Mouse (Mus musculus) embryonic facial prominence, embryonic 15.5 days (tissue): ENCODE measurements around the gene Nyap1. TPM values are rescaled to one million over a fixed set of nuclear protein-coding genes. Genes with fewer than 3 reads are reported as not detected.

Source experiments
- ATAC-seq: fragments of 200-750 bp; cut with Nextera tagmentation; 2 replicates; pipeline ENCODE4 v1.8.0; 2017; ENCODE audit warnings: low read depth, moderate TSS enrichment; ENCODE audit not compliant: insufficient number of reproducible peaks, low FRiP score, low TSS enrichment
- H3K27ac ChIP-seq: fragments of 300-500 bp; sonication (generic); replicated peaks from 2 replicates; pipeline ENCODE4 v1.5.1; 2015; ENCODE audit warnings: mild to moderate bottlenecking, inconsistent platforms
- H3K27me3 ChIP-seq: fragments of 300-500 bp; sonication (generic); 2 replicates; pipeline ENCODE4 v1.6.1; 2015; ENCODE audit warnings: inconsistent platforms
- H3K36me3 ChIP-seq: fragments of 300-500 bp; sonication (generic); 2 replicates; pipeline ENCODE4 v1.6.1; 2015; ENCODE audit warnings: mild to moderate bottlenecking, inconsistent platforms
- H3K4me1 ChIP-seq: fragments of 300-500 bp; sonication (generic); 2 replicates; pipeline ENCODE4 v1.6.1; 2015; ENCODE audit warnings: inconsistent platforms
- H3K4me2 ChIP-seq: fragments of 300-500 bp; sonication (generic); replicated peaks from 2 replicates; pipeline ENCODE4 v1.6.1; 2015; ENCODE audit warnings: mild to moderate bottlenecking, inconsistent platforms
- H3K4me3 ChIP-seq: fragments of 300-500 bp; sonication (generic); replicated peaks from 2 replicates; pipeline ENCODE4 v1.5.1; 2015; ENCODE audit warnings: mild to moderate bottlenecking, inconsistent platforms
- H3K9ac ChIP-seq: fragments of 300-500 bp; sonication (generic); 2 replicates; pipeline ENCODE4 v1.6.1; 2015; ENCODE audit warnings: inconsistent platforms
- H3K9me3 ChIP-seq: fragments of 300-500 bp; sonication (generic); replicated peaks from 2 replicates; pipeline ENCODE4 v1.6.1; 2016; ENCODE audit warnings: inconsistent platforms
- WGBS: fragments of 180-500 bp; shearing (Covaris S2); methylation state at CpG from one replicate; pipeline ENCODE4 v1.1.7; 2015; 5-methylcytosine and 5-hydroxymethylcytosine counted together
- polyA plus RNA-seq: library from polyadenylated mRNA; unstranded; fragments of >200 nt; fragmentation: Nextera tagmentation; extraction: Ambion mirVana; gene quantifications from 2 replicates; pipeline ENCODE4 v1.2.1, GENCODE M21; 2015

The Nyap1 gene
- polyA plus RNA-seq, 1 experiment from 2014 or later, result 4.7 TPM

DNA sequence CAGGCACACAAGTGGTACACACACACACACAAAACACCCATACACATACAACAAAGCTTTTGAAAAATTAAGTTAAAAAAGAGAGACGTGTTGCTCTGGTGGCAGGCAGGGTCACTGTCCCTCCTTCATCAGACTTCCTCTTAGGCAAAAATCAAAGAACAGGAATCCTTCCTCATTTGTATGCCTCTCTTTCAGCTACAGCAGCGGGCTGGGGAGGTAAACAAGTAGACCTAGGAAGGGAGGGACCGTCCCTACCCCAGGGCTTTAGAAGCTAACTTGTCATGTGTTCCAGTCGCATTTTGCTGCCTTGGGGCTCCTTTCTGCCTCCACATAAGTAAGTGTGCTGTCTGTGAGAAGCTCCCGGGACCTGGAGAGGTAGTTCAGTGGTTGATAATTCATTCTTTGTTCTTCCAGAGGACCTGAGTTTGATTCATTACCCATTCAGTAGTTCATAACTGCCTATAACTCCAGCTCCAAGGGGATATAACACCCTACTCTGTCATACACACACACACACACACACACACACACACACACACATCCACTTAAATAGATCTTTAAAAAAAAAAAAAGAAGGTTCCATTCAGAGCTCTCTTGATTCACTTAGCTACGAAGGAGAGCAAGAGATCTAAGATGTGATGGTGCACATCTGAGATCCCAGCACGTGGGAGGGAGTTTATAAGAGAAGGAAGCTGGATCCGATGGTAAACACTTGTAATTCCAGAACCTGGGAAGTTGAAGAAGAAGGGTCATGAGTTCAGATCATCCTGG, 23.2 kb downstream of the Nyap1 start:
- H3K4me3 ChIP-seq, result no peak overlapping the region
- H3K9ac ChIP-seq, result no peak overlapping the region
- no peaks in the 10 kb centered on the region for H3K27me3 ChIP-seq
- H3K36me3 ChIP-seq, result no peaks in the 10 kb centered on the region
- H3K9me3 ChIP-seq, result no peaks in the 10 kb centered on the region
- no peak for ATAC-seq
- H3K4me1 ChIP-seq, result 0 out of 2 replicates have a peak, but pooled peaks cover 4% of the 10 kb centered on the region
- no peak overlapping the region for H3K27ac ChIP-seq
- WGBS, result 51% methylated on average over 8 of the region's 8 CpGs
- H3K4me2 ChIP-seq, result no peak overlapping the region

DNA sequence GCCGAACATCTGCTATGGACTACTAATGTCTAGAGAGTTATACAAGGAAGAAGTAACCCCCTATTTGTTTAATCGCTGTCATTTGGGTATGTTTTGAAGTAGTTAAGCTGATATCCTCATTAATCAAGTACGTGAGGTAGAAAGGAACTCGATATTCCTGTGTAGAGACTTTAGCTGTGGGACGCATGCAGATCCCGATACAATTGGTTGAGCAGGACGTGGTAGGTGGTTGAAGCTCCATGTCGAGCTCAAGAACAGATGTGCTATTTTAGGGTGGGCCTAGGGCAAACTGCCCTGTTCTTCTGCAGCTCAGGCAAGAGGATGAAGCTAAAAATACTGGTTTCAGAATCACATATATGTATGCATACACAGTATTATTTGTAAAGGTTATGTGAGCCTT, 25.7 kb downstream of the Nyap1 start:
- H3K27me3 ChIP-seq, result no peaks in the 10 kb centered on the region
- H3K36me3 ChIP-seq, result no peaks in the 10 kb centered on the region
- no peak overlapping the region for H3K4me3 ChIP-seq
- H3K4me2 ChIP-seq, result no peak overlapping the region
- no peak overlapping the region for H3K27ac ChIP-seq
- ATAC-seq, result no peak
- no peak overlapping the region for H3K9ac ChIP-seq
- 33% methylated on average over 8 of the region's 8 CpGs for WGBS
- H3K4me1 ChIP-seq, result 0 out of 2 replicates have a peak, but pooled peaks cover 2% of the 10 kb centered on the region
- no peaks in the 10 kb centered on the region for H3K9me3 ChIP-seq

DNA sequence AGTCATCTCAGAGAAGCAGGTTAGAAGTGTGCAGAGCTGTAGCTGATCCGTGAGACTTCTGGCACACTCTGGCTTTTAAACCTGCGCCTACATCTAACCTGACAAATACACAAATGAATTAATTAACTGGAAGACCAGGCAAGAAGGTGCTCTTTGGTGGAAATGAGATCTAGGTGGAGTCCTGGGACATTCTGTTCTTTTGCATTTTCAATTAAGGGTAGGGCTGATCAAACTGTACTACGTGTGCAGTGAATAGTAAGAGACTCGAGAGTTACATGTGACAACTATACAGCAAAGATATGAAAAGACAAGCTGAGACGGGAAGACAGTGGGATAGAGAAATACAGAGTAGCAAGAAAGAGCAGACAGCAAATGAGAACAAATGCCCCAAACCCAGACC, 28.0 kb downstream of the Nyap1 start:
- no peak overlapping the region for H3K4me3 ChIP-seq
- no peaks in the 10 kb centered on the region for H3K9me3 ChIP-seq
- H3K4me1 ChIP-seq, result no peaks in the 10 kb centered on the region
- H3K27ac ChIP-seq, result no peak overlapping the region; the same call in 1 of the 2 replicates
- no peak overlapping the region for H3K9ac ChIP-seq
- no peaks in the 10 kb centered on the region for H3K36me3 ChIP-seq
- WGBS, result 65% methylated on average over 5 of the region's 5 CpGs
- no peak overlapping the region for H3K4me2 ChIP-seq
- H3K27me3 ChIP-seq, result no peaks in the 10 kb centered on the region
- no peak for ATAC-seq

DNA sequence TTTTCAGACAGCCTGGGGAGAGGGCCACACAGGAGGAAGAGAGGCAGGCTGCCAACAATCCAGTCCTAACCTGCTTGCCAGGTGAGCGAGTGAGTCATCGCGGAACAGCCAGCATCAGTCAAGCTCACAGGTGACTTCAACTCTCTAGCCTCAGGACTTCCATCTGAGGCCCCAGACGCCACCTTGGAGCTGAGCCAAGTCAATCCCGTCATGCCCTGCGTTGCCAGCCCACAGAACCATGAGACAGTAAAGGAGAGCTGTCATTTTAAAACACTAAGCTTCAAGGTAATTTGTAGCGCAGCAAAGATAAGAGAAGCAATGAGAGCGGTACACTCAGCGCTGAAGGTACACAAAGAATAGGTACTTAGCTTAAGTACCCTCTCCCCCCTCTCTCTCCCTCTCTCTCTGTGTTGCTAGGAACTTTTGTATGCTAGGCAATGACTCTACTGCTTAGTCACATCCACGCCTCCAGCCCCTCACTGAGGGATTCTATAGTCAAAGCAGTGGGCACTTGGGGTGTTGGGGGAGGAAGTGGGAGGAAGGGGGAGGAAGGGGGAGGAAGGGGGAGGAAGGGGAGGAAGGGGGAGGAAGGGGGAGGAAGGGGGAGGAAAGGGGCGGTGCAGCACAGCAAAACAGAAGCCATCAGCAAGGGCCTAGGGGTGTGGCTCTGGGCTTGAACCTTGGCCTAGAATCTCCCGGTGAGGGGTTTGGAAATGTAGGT, 34.3 kb downstream of the Nyap1 start:
- H3K9ac ChIP-seq, result no peak overlapping the region
- H3K4me2 ChIP-seq, result no peak overlapping the region
- WGBS, result 58% methylated on average over 12 of the region's 12 CpGs
- H3K27ac ChIP-seq, result peak overlapping the region; percentile 63
- H3K9me3 ChIP-seq, result no peaks in the 10 kb centered on the region
- H3K27me3 ChIP-seq, result no peaks in the 10 kb centered on the region
- ATAC-seq, result peak; percentile 82; the same call in 1 of the 2 replicates
- no peaks in the 10 kb centered on the region for H3K4me1 ChIP-seq
- no peaks in the 10 kb centered on the region for H3K36me3 ChIP-seq
- no peak overlapping the region for H3K4me3 ChIP-seq

DNA sequence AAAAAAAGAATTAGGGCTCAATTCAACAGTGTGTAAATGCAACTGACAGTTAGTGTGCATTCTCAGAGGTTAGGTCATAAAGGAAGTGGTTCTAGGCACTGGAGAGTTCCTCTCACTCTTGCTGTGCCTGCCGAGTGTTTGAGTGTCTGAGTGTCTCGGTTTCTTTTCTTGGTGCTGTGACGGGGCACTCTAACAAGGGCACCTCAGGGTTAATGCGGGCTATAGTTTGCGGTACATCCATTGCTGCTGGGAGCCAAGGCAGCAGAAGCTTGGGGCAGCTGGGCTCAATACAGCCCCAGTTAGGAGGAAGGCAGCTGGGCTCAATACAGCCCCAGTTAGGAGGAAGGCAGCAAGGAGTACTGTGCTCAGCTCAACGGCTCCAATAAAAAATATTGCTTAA, 36.2 kb downstream of the Nyap1 start:
- no peak for ATAC-seq
- no peak overlapping the region for H3K9ac ChIP-seq

DNA sequence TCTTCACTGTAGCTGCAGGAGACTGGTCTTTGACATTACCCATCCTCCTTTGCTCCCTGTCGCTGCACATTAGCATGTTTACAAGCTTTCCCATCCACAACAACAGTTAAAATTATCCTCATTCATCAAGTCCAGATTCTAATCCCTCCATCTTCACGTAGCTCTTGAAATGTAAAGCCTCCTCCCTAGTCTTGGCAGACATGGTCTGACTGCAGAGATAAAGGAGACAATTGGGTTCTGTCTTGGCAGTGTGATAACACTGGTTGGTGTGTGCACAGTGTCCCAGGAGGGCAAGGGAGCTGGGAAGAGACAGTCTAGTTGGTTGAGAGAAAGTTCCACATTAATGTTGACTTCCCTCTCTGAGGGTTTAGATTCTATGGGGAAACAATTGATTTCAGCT, 41.6 kb downstream of the Nyap1 start:
- ATAC-seq, result no peak
- Histone ChIP-seq H3K36me3 (no peaks in the 10 kb centered on the region), H3K27me3 (no peaks in the 10 kb centered on the region), H3K4me2 (no peak overlapping the region), H3K4me3 (no peak overlapping the region), H3K4me1 (no peaks in the 10 kb centered on the region), H3K9ac (no peak overlapping the region), H3K27ac (no peak overlapping the region), H3K9me3 (no peaks in the 10 kb centered on the region)
- WGBS, result 47% methylated on average over 2 of the region's 2 CpGs

More for the DNA sequence above, 36.2 kb downstream of the Nyap1 start:
- H3K9me3 ChIP-seq, result no peaks in the 10 kb centered on the region
- H3K4me1 ChIP-seq, result no peaks in the 10 kb centered on the region
- H3K27me3 ChIP-seq, result no peaks in the 10 kb centered on the region
- no peak overlapping the region for H3K27ac ChIP-seq
- no peak overlapping the region for H3K4me2 ChIP-seq
- no peaks in the 10 kb centered on the region for H3K36me3 ChIP-seq
- 58% methylated on average over 6 of the region's 6 CpGs for WGBS
- H3K4me3 ChIP-seq, result no peak overlapping the region

DNA sequence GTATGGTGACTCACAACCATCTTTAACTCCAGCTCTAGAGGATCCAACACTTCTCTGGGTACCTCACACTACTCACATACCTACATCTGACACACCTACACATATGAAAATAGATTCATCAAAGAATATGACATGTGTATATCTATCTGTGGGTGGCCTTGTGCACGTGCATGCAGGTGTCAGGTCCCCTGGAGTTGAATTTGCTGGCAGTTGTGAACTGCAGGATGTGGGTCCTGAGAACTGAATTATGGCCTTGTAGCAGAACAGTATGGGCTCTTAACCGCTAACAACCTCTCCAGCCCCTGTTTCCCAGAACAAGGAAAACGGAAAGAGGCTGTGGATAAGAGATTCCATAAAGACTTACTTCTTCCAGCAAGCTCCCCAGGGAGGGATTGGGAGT, 42.3 kb downstream of the Nyap1 start:
- Histone ChIP-seq H3K4me2 (no peak overlapping the region), H3K27me3 (no peaks in the 10 kb centered on the region), H3K4me1 (no peaks in the 10 kb centered on the region), H3K36me3 (no peaks in the 10 kb centered on the region), H3K27ac (no peak overlapping the region), H3K9ac (no peak overlapping the region), H3K4me3 (no peak overlapping the region), H3K9me3 (no peaks in the 10 kb centered on the region)
- WGBS, result 62% methylated on average over 3 of the region's 3 CpGs
- no peak for ATAC-seq

DNA sequence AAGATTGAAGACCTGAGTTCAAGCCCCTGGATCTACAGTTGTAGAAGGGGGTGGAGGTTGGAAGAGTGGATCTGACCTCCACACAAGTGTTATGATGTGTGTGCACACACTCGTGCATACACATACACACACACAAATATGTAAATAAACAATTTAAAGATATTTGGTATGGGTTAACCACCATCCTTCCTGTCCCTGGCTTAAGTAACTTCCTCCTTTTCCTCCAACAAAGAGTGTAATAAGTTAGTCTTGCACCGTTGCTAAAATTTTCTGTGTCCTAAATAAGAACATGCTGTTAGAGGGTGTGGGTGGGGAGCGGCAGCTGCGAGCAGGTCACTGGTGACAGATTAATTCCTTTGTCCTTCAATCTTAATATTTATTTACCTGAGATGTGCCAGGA, 45.5 kb downstream of the Nyap1 start:
- Histone ChIP-seq H3K9ac (no peak overlapping the region), H3K27me3 (no peaks in the 10 kb centered on the region), H3K9me3 (no peaks in the 10 kb centered on the region), H3K36me3 (no peaks in the 10 kb centered on the region), H3K27ac (no peak overlapping the region), H3K4me2 (no peak overlapping the region), H3K4me1 (no peaks in the 10 kb centered on the region), H3K4me3 (no peak overlapping the region)
- 68% methylated on average over 4 of the region's 4 CpGs for WGBS
- ATAC-seq, result no peak

DNA sequence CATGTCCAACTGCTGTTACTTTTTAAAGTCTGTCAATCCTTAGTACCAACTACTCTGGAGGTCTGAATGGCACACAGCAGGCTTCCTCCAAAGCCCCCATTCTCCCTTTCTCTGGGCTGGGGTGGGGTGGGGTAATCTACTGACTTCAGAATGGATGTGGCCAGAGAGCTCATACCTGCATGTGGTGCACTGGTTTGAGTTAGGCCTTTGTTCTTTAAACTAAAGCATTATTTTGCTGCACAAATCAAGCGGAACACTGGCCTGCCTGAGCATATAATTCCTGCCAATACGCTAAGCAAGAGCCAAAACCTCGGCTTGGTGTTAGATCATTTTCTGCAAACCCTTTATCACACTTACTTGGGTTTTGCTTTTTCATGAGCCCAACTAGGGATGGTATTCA, 46.6 kb downstream of the Nyap1 start:
- Histone ChIP-seq H3K36me3 (no peaks in the 10 kb centered on the region), H3K9ac (no peak overlapping the region), H3K4me2 (no peak overlapping the region), H3K4me1 (no peaks in the 10 kb centered on the region), H3K27me3 (no peaks in the 10 kb centered on the region), H3K4me3 (no peak overlapping the region), H3K9me3 (no peaks in the 10 kb centered on the region), H3K27ac (no peak overlapping the region)
- 58% methylated on average over 3 of the region's 3 CpGs for WGBS
- ATAC-seq, result no peak

DNA sequence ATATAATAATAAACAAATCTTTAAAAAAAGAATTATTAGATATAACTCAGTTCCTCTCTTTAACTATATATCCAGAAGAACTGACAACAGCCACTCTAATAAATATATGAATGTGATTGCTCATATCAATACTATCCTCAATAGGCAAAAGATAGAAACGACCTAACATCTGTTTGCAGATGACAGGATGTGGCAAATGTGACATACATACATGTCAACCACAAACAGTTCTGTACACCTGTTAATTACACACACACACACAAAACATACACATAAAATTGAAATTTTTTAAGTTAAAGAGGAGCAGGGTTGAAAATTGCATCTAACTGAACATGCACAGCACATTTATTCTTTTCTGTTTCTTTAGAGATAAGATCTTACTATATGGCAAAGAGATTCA, 49.5 kb downstream of the Nyap1 start:
- 61% methylated on average over 1 of the region's 1 CpGs for WGBS
- H3K4me1 ChIP-seq, result no peaks in the 10 kb centered on the region
- no peaks in the 10 kb centered on the region for H3K36me3 ChIP-seq
- no peak for ATAC-seq
- H3K27me3 ChIP-seq, result no peaks in the 10 kb centered on the region
- no peak overlapping the region for H3K4me2 ChIP-seq
- H3K27ac ChIP-seq, result no peak overlapping the region
- no peak overlapping the region for H3K9ac ChIP-seq
- H3K9me3 ChIP-seq, result no peaks in the 10 kb centered on the region
- no peak overlapping the region for H3K4me3 ChIP-seq

DNA sequence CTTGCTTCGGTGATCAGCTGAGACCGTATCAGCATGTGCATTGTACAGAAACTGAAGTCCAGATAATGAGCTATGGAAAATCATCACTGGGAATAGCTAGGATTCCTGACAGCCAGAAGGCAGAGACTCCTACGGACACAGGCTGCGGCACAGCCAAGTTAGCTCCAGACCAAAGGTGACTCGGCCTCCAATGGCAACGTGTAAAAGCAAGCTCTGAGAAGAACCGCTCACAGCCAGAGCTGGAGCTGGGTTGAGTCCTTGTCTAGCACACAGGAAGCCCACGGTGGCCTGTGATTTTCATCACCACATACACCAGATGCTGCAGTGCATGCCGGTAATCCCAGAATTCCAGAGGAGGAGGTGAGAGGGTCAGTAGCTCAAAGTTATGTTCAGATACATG, 50.9 kb downstream of the Nyap1 start:
- no peak for ATAC-seq
- 54% methylated on average over 9 of the region's 9 CpGs for WGBS
- H3K36me3 ChIP-seq, result no peaks in the 10 kb centered on the region
- no peak overlapping the region for H3K9ac ChIP-seq
- no peak overlapping the region for H3K27ac ChIP-seq
- H3K4me3 ChIP-seq, result no peak overlapping the region
- no peaks in the 10 kb centered on the region for H3K9me3 ChIP-seq
- H3K27me3 ChIP-seq, result no peaks in the 10 kb centered on the region
- H3K4me1 ChIP-seq, result no peaks in the 10 kb centered on the region
- no peak overlapping the region for H3K4me2 ChIP-seq
